Mouse (Mus musculus) limb, embryonic 11.5 days (tissue): ENCODE measurements around the gene Cul5. TPM values are rescaled to one million over a fixed set of nuclear protein-coding genes. Genes with fewer than 3 reads are reported as not detected.

Source experiments
- ATAC-seq: fragments of 200-750 bp; cut with Nextera tagmentation; 2 replicates; pipeline ENCODE4 v1.8.0; 2017; ENCODE audit warnings: low read depth; ENCODE audit not compliant: insufficient number of reproducible peaks, low FRiP score, low TSS enrichment
- DNase-seq: peaks from one replicate; pipeline ENCODE4 v3.0.0-alpha.2; 2015; ENCODE audit warnings: low spot score
- H3K27ac ChIP-seq: fragments of 300-500 bp; sonication (generic); replicated peaks from 2 replicates; pipeline ENCODE4 v1.5.1; 2014; ENCODE audit warnings: low read depth, mild to moderate bottlenecking, low read length
- H3K27me3 ChIP-seq: fragments of 300-500 bp; sonication (generic); 2 replicates; pipeline ENCODE4 v1.6.1; 2014; ENCODE audit warnings: mild to moderate bottlenecking, low read length, mixed read lengths; ENCODE audit not compliant: control insufficient read depth, insufficient read depth
- H3K36me3 ChIP-seq: fragments of 300-500 bp; sonication (generic); 2 replicates; pipeline ENCODE4 v1.6.1; 2014; ENCODE audit warnings: mild to moderate bottlenecking, low read length, moderate library complexity, mixed read lengths; ENCODE audit not compliant: control insufficient read depth, insufficient read depth
- H3K4me1 ChIP-seq: fragments of 300-500 bp; sonication (generic); 2 replicates; pipeline ENCODE4 v1.6.1; 2014; ENCODE audit warnings: low read length, mixed read lengths; ENCODE audit not compliant: control insufficient read depth, insufficient read depth
- H3K4me2 ChIP-seq: fragments of 300-500 bp; sonication (generic); 2 replicates; pipeline ENCODE4 v1.6.1; 2014; ENCODE audit warnings: low read depth, mild to moderate bottlenecking, moderate library complexity; ENCODE audit not compliant: severe bottlenecking
- H3K4me3 ChIP-seq: fragments of 300-500 bp; sonication (generic); 2 replicates; pipeline ENCODE4 v1.5.1; 2014; ENCODE audit warnings: low read depth, low read length
- H3K9ac ChIP-seq: fragments of 300-500 bp; sonication (generic); 2 replicates; pipeline ENCODE4 v1.6.1; 2014; ENCODE audit warnings: mild to moderate bottlenecking, low read length
- H3K9me3 ChIP-seq: fragments of 300-500 bp; sonication (generic); 2 replicates; pipeline ENCODE4 v1.6.1; 2016; ENCODE audit warnings: low read length; ENCODE audit not compliant: control insufficient read depth
- WGBS: fragments of 180-500 bp; shearing (Covaris S2); extraction: QIAGEN DNeasy Blood & Tissue Kit; methylation state at CpG from one replicate; pipeline ENCODE4 v1.1.7; 2014; 5-methylcytosine and 5-hydroxymethylcytosine counted together
- polyA plus RNA-seq: library from polyadenylated mRNA; unstranded; fragments of >200 nt; fragmentation: Nextera tagmentation; extraction: Ambion mirVana; gene quantifications from 2 replicates; pipeline ENCODE4 v1.2.1, GENCODE M21; 2014

Cul5 gene
- 42.2 and 45.4 TPM in 2 replicates for polyA plus RNA-seq

DNA sequence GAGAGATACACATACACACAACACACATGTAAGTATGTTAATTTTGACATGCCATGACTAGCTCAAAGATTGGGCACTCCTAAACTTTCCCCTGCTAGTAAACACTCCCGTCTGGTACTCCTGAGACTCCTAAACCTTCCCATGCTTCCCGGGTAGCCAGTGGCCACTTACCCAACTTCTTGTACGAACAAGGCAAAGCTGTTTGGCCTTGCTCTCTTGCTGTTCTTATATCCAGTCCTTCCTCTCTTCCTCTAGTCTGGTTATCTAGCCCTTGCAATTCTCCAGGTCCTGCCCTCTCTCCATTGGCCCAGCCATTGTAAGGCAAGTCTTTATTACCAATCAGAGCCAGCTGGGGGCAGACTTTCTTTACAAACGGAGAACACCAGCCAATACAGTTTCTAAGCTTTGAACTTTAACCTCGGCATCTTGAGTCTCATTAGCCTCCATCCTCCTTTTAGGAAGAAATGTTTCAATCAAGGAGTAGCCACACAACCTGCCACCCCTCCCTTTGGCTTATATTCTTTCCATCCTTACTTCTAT, at the start of gene Cul5:
Cul5 (minus strand) TSS at position 335 of the 540 bp plus-strand sequence.
- Histone ChIP-seq H3K9ac (no peak within 1 kb of the TSS), H3K9me3 (no peaks in the 10 kb centered on the region), H3K27me3 (no peaks in the 10 kb centered on the region), H3K4me1 (no peaks in the 10 kb centered on the region), H3K27ac (no peak within 1 kb of the TSS), H3K4me2 (no peak within 1 kb of the TSS), H3K36me3 (no peaks in the 10 kb centered on the region), H3K4me3 (no peak within 1 kb of the TSS)
- 54% methylated on average over 5 of the region's 5 CpGs for WGBS
- no peak for ATAC-seq
- DNase-seq: peak; percentile 29

DNA sequence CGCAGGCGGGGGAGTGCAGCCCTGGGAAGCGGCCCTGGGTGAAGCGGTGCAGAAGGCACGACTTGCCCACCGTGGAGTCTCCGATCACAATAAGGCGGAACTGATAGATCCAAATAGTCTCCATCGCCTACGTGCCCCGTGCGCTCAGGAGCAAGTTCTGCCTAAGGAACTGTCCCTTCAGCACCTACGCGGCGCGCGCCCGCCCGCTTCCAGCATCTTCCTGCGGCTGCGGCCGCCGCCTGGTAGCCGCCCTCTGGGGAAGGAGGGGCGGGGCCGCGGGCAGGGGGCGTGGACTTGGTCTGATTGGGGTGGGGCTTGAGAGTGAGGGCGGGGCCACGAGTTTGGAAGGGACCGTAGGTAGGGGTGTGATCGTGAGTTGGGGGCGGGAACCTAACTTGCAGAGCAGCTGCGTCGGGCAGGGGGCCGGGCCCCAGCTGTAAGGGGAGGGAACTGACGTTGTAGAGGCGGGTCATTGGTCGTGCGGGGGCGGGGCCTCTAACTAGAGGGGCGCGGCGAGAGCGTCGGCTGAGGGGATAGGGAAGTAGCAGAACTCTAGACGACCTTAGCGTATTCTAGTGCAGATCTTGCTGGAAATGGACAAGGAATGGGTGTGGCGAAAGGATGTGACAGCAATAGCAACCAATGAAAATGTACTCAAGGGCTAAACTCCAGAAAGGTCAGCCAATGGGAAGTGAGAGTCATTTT, 36.3 kb upstream of the Cul5 start, which contains the start of gene Rab39:
Rab39 (minus strand) TSS at position 241 of the 705 bp plus-strand sequence.
- ATAC-seq: peak; percentile 91
- under 1% methylated on average over 47 of the region's 49 CpGs for WGBS
- Histone ChIP-seq H3K4me3 (peak within 1 kb of the TSS; percentile 40), H3K4me1 (no peaks in the 10 kb centered on the region), H3K36me3 (no peaks in the 10 kb centered on the region), H3K9ac (no peak within 1 kb of the TSS), H3K27ac (no peak within 1 kb of the TSS), H3K9me3 (no peaks in the 10 kb centered on the region), H3K4me2 (peak within 1 kb of the TSS; percentile 91), H3K27me3 (no peaks in the 10 kb centered on the region)
- DNase-seq: peak; percentile 97

DNA sequence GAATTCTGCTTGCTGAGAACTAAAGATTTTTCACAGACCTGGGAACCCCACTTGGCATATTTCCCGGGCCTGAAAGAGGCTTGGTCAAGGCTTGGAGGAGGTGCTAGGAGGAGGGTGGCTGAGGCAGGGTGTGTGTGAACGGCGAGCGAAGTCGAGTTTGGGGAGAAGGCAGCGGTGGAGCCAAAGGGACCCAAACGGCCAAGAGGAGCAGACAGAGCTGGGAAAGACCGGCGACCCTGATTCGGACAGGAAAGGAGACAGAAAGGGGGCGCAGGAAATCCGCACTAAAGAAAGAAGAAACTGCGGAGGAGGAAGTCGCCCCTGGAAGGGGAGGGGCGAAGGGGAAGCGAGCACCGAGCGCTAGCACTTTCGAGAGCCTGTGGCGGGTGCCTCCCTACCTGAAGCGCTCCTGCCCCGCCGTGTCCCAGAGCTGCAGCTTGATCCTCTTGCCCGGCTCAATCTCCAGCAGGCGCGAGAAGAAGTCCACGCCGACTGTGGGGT, 35.7 kb upstream of the Cul5 start:
- WGBS: under 1% methylated on average over 28 of the region's 28 CpGs
- ATAC-seq (peak; percentile 15), DNase-seq (no peak)
- Histone ChIP-seq H3K9ac (no peak overlapping the region), H3K4me3 (peak overlapping the region; percentile 40), H3K4me2 (peak overlapping the region; percentile 91), H3K27ac (no peak overlapping the region), H3K36me3 (no peaks in the 10 kb centered on the region), H3K27me3 (no peaks in the 10 kb centered on the region), H3K9me3 (no peaks in the 10 kb centered on the region), H3K4me1 (no peaks in the 10 kb centered on the region)

DNA sequence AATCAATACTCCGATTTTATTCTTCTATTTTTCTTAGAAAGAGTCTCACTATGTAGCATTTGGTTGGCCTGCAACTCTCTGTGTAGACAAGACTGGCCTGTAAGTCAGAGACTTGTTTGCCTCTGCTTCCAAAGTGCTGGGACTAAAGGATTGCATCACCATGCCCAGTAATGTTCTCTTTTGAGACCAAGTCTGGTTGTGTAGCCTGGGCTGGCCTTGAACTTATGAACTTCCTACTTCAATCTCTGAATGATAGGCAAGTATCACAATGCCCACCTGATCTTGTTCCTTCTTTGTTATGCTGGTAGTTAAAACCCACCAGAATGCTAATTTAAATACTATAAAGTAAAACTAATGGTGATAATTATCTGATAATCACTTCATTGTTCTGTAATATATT, 33.2 kb upstream of the Cul5 start:
- Histone ChIP-seq H3K4me1 (no peaks in the 10 kb centered on the region), H3K9ac (no peak overlapping the region), H3K27me3 (no peaks in the 10 kb centered on the region), H3K4me2 (no peak overlapping the region), H3K36me3 (no peaks in the 10 kb centered on the region), H3K9me3 (no peaks in the 10 kb centered on the region), H3K4me3 (no peak overlapping the region), H3K27ac (no peak overlapping the region)
- ATAC-seq (no peak), DNase-seq (no peak)
- 84% methylated on average over 1 of the region's 1 CpGs for WGBS

DNA sequence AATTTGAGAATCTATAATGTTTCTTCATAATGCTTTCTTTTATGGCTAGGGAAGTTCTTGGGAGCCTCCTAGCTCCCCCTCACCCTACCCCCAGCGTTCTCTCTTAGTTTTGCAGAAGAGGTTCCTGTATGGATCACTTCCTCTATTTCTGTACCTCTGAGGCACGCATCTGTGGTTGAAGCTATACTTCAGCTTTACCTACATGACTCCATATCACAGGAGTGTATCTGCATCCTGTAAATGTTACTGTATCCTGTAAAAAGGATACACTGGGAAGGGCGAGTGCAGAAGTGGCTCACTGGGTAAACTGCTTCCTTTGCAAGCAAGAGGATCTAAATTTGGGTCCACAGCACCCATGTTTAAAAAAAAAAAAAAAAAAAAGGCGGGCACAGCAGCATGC, 30.7 kb upstream of the Cul5 start:
- Histone ChIP-seq H3K4me1 (no peaks in the 10 kb centered on the region), H3K9me3 (no peaks in the 10 kb centered on the region), H3K36me3 (no peaks in the 10 kb centered on the region), H3K4me2 (no peak overlapping the region), H3K9ac (no peak overlapping the region), H3K4me3 (no peak overlapping the region), H3K27me3 (no peaks in the 10 kb centered on the region), H3K27ac (no peak overlapping the region)
- no peak for ATAC-seq
- no peak for DNase-seq
- 73% methylated on average over 4 of the region's 4 CpGs for WGBS

DNA sequence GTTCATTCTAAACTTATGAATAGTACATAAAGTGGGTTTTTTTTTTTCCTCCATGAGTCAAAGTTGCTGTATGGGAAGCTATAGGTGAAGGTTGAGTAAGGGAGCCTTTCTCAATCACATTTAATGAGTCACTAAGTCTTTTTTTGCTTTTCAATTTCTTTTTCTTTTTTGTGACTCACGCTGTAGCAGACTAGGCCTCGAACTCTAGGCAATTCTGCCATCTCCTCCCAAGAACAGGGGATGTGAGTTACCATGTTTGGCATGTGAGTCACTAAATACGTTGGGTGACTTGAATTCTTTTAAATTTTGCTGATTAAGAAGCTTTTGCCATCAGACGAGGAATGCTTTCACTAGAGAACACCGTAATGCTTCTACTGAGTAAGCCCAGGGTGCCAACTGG, 26.0 kb upstream of the Cul5 start:
- Histone ChIP-seq H3K4me1 (no peaks in the 10 kb centered on the region), H3K9ac (no peak overlapping the region), H3K4me3 (no peak overlapping the region), H3K36me3 (no peaks in the 10 kb centered on the region), H3K27me3 (no peaks in the 10 kb centered on the region), H3K9me3 (no peaks in the 10 kb centered on the region), H3K4me2 (no peak overlapping the region), H3K27ac (no peak overlapping the region)
- DNase-seq (no peak), ATAC-seq (no peak)
- 84% methylated on average over 5 of the region's 5 CpGs for WGBS

DNA sequence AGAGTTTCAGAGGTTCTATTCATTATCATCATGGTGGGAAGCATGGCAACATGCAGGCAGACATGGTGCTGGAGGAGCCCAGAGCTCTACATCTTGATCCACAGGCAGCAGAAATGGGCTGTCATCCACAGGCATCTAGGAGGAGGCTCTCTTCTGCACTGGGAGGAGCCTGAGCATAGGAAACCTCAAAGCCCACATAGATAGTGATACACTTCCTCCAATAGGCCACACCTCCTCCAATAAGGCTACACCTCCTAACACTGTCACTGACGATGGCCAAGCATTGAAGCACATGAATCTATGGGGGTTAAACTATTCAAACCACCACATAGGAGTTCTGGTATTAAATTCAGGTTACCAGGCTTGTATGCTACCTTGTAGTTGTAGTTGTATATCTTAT, 23.9 kb upstream of the Cul5 start:
- DNase-seq (no peak), ATAC-seq (no peak)
- WGBS: 76% methylated on average over 1 of the region's 1 CpGs
- Histone ChIP-seq H3K9ac (no peak overlapping the region), H3K9me3 (no peaks in the 10 kb centered on the region), H3K36me3 (no peaks in the 10 kb centered on the region), H3K27me3 (no peaks in the 10 kb centered on the region), H3K4me3 (no peak overlapping the region), H3K4me1 (no peaks in the 10 kb centered on the region), H3K4me2 (no peak overlapping the region), H3K27ac (no peak overlapping the region)

DNA sequence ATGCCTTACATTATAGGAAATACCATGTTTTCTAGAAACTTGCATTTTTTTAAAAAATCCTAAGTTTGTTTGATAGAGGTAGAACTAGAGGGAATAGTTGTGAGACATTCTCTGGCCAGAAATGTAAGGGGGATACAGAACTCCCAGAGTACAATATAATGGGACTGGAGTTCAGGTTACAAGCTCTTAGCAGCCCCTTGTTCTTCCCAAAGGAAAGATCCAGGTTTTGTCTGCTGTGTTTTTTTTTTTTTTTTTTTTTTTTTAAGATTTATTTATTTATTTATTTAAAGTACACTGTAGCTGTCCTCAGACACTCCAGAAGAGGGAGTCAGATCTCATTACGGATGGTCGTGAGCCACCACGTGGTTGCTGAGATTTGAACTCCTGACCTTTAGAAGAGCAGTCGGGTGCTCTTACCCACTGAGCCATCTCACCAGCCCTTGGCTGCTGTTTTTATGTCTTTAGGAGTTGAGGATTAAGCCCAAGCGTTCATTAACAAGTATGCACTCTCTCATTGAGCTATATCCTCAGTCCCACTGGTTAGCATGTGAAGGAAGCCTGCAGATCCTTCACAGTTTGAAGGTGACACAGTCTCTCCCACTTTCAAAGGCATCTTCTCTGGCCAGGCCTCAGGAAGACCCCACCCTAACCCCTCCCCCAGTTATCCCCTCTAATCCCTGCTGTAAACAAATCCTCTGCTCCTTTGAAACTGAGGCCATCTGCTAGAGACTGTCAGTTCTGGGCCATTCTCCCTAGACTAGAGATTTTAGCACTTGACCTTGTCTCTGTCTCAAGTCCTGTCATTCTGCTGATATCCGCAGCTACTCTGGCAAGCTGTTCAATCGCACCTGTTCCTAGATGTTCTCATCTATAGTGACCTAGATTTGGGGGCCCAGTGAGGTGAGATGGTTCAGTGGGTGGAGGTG, 22.2 kb upstream of the Cul5 start:
- no peak for ATAC-seq
- Histone ChIP-seq H3K4me3 (no peak overlapping the region), H3K27me3 (no peaks in the 10 kb centered on the region)

More for the DNA sequence above, 22.2 kb upstream of the Cul5 start:
- H3K4me2 ChIP-seq: no peak overlapping the region
- DNase-seq: no peak
- H3K27ac ChIP-seq: no peak overlapping the region
- no peaks in the 10 kb centered on the region for H3K4me1 ChIP-seq
- H3K9ac ChIP-seq: no peak overlapping the region
- H3K36me3 ChIP-seq: no peaks in the 10 kb centered on the region
- no peaks in the 10 kb centered on the region for H3K9me3 ChIP-seq
- 41% methylated on average over 7 of the region's 7 CpGs for WGBS
